Mouse (Mus musculus): ENCODE data around the gene Sphk1.

GRCm38 (mm10) chr11:116493191-116493590 lies 37.5 kb upstream of the Sphk1 start:
- TF ChIP-seq CTCF (IDR thresholded peaks at IDR 0.05; ENCODE audit: control insufficient read depth, insufficient read depth, insufficient replicate concordance, low read depth, low read length): no peak
- no peak for TF ChIP-seq POLR2A (IDR thresholded peaks at IDR 0.05; ENCODE audit: control insufficient read depth, low read depth, low read length)

All from testis, adult 2 months (tissue).